Mouse (Mus musculus) cerebral cortex, adult 2 months (tissue): ENCODE data around the gene Adssl1.

Experiments
- WGBS: fragments of 180-500 bp; shearing (Covaris S2); methylation state at CpG from one replicate; pipeline ENCODE4 v1.1.7; 2018; 5-methylcytosine and 5-hydroxymethylcytosine counted together

Gene Adssl1

DNA sequence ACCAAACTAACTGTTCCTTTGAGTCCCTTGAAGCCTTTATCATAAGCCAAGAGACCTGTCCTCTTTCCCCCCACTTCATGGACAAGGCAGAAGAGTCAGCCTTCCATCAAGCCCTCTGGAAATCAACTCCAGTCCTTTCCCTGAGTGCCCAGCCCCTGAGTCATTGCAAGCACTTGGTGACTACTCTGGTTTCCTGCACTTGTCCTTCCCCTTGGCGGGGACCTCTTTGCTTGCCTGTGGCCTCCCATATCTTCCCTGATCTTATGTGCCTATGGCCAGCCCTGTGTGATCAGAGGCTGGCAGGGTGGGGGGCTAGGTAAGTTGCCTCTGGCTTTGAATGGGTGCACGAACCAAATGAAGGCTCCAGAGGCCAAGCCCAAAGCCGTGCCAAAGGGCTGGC, 2.1 kb downstream of the Adssl1 start:
- 90% methylated on average over 3 of the region's 3 CpGs for WGBS

DNA sequence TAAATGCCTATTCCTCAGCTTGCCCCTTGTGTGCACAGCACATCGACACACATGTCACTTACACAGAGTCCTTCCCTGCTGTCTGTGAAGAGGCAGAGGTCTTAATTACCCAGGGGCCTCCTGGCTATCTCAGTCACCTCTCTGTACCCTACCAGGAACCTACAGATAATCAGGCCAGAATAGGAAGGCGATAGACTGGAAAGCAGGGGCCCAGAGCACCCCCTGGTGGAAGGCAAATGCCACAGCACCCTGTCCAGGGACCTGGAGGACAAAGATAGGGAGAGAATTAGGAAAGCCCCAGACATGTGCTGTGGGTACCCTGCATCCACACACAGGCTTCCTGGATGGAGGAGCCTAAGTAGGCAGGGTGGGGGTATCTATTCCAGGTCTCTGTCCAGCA, 3.9 kb downstream of the Adssl1 start:
- 31% methylated on average over 2 of the region's 2 CpGs for WGBS

DNA sequence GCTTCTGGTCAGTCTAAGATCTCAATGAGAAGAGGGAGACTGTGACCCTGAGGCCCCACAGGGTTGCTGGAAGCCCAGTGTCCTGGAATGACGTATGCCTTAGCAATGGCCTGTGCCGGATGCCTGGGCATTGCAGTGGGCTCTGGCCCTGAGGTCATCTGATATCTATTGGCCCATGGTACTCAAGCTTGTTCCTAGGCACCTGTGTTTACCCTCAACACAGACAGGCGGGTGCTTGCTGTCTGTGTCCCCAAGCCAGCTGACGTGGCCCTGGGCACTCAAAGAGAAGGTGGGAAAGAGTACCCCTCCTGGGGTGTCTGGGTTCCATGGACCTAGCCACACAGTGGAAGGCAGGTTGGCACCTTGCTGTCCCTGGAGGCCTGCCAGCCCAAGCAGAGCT, 5.9 kb downstream of the Adssl1 start:
- 96% methylated on average over 4 of the region's 4 CpGs for WGBS

DNA sequence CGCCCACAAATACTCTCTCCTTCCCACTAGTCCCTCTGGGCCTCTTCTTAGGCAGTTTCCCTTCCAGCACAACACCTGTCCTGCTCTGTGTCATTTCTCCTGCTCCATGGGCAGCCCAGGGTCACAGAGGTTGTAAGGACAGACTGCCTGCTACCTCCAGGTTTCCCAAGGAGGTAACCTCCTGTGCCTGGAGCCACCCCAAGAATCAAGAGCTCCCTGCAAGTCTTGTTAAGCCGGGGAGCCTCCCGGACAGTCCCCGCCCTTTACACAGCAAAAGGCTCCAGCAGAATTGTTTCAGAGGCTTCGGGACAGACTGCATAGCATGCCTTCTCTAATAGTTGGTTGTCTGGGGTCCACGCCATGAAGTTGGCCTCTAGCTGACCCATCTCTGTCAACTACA, 6.6 kb downstream of the Adssl1 start:
- 85% methylated on average over 6 of the region's 6 CpGs for WGBS

DNA sequence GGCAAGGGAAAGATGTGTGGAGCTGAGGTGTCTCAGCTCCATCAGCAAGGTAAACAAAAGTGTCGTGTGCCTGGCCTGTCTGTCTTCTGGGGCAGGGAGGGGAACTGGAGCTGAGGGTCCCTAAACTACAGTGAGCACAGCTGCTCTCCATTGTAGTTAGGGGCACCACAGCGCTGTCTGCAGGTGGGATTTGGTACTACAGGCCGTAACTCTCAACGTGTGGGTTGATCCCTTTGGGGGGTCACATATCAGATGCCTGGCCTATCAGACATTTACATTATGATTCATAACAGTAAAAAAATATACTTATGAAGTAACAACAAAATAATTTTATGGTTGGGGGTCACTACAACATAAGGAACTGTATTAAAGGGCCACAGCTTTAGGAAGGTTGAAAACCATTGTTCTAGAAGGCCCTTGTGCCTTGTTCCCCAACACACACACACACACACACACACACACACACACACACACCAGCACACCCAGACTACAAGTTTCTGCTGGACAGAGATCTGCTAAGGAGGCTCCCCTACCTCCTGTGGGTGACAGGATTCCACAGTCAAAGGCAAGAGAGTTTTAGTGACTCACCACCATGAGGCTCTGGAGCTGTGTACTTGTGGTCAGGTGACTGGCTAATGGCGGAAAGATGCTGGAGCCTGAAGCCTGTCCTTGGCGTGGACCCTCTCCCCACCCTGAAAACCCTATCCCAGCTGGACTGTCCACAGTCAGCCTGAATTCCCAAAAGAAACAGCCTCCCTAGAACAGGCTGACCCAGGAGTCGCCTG, 7.4 kb downstream of the Adssl1 start:
- 75% methylated on average over 7 of the region's 7 CpGs for WGBS

DNA sequence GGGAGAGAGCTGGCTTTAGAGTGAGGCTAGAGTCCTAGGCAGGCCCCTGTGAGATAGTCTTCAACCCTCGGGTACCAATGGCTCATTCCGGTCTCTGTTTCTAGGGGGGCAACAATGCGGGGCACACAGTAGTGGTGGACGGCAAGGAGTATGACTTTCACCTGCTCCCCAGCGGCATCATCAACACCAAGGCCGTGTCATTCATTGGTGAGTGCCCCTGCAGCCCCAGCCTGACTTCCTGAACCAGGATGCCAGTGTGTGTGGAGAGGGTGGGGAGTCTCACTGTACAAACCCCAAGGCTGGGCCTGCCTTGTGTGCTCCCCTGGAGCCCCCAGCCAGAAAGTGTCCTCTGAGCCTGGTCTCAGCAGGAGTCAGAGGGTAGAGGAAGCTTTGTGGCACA, 8.4 kb downstream of the Adssl1 start:
- 83% methylated on average over 6 of the region's 6 CpGs for WGBS

DNA sequence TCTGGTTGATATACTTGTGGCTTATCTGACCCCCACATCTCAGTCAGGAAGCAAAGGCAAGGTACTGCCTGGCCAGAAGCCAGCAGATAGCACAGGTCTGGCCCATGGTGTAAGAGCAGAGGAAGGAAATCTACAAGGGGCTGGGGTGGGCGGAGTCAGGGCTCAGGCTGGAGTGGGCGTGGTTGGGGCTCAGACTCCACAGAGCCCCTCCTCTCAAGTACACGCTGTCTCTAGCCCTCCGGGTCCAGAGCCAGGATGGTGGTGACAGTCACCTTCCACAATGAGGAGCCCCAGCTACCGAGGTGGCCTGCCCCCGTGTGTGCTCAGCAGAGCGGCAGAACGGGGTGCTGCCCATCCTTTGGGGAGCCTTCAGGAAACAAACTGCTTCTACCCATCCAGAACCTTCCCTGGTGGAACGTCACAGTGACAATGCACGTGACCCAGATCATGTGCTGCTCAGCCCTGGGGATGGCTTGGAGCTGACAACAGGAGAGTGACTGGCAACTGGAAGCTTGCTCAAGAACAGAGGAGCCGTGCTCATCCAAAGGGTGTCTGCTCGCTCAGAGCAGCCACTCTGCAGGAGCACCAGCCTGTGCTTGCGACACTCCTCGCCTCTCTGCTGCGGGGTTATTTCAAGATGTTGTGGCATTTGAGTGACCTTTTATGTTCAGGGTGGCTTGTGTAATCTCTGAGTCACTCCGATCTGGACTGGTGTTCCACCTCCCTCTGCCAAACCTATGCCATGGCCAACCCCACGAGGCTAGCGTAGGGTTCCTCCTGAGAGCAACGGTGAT, 9.3 kb downstream of the Adssl1 start:
- 27% methylated on average over 19 of the region's 19 CpGs for WGBS

DNA sequence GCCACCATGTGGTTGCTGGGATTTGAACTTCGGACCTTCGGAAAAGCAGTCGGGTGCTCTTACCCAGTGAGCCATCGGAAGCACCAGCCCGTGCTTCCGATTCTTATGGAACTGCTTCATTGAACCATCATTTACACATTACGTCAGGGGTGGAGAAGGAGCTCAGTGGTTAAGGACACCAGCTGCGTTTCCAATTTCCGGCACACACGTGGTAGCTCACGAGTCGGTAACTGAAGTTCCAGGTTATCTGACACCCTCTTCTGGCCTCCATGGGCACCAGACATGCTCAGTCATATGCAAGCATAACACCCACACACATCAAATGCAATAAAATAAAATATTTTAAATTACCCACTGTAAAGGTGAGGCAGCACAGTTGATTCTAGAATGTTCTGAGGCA, 10.2 kb downstream of the Adssl1 start:
- WGBS: 96% methylated on average over 12 of the region's 12 CpGs

DNA sequence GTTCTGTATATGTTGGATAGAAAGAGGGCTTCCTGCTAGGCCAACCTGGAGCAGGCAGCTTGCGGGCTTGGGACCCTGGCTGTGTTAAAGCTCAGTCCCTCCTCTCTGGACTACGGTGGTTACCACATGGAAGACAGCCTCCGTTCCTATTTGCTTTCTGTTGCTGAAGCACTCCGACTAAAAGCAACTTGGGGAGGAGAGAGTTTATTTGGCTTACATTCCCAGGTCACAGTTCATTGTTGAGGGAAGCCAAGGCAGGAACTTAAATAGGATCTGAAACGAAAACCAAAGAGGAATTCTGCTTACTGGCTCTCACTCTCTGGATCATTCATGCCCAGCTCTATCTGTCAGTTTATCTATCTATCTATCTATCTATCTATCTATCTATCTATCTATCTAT, 11.0 kb downstream of the Adssl1 start:
- 81% methylated on average over 5 of the region's 5 CpGs for WGBS

DNA sequence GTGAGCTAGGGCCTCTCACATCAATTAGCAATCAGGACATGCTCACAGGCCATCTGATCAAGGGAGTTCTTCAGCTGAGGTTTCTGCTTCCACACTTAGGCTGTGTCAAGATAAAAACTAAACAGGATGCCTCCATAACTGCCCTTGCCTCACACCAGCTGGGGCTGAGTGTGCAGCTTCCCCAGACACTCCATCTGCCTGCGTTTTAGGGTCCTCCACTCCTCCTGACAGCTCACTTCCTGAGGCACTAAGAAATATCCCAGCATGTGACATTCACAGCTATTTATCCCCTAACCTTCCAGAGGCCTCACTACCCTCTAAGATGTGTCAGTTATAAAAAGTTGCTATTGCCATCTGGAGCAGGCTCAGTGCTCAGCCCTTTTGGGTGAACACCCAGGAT, 11.6 kb downstream of the Adssl1 start:
- WGBS: 66% methylated on average over 1 of the region's 1 CpGs

DNA sequence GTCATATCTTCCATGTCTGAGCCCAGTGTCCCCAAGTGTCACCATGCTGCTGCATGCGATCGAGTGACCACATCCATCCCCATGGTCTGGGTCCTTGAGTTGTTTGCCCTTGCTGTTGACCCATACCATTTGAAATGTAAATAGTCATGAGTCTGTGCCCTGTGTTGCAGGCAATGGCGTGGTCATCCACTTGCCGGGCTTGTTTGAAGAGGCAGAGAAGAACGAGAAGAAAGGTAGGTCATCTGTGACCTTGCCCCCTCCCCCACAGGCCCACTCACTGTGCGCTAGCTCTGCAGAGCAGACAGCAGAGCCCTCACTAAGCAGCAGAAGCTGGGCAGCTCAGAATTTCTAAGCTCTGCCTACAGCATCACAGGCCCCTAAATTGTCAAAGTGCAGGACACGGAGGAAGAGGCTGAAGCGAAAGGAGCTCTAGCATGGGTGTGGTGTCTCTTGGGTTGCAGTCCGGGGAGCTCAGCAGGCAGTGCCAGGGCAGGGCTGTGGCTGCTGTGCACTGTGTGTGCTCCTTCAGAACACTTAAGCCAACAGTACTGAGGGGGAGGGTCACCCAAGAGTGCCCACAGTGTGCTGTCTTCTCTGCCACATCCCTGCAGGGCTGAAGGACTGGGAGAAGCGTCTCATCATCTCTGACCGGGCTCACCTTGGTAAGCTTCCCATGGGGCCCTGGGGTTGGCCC, 12.4 kb downstream of the Adssl1 start:
- WGBS: 82% methylated on average over 11 of the region's 11 CpGs

DNA sequence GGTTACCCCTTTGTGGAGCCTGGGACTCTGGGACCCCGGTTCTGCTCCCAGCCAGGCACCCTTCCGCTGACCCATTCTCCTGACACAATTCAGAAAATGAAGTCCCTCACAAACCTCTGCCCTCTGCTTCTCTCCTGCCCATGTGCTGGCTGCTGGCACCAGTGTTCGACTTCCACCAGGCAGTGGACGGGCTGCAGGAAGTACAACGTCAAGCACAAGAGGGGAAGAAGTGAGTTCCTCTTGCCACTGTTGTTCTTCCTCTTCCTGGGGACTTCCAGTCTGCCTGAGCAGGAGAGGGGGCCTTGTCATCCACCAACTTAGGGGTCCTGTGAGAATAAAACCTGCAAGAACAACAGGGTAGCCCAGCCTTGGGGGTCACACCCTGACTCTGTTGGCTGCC, 13.1 kb downstream of the Adssl1 start:
- 85% methylated on average over 5 of the region's 5 CpGs for WGBS

DNA sequence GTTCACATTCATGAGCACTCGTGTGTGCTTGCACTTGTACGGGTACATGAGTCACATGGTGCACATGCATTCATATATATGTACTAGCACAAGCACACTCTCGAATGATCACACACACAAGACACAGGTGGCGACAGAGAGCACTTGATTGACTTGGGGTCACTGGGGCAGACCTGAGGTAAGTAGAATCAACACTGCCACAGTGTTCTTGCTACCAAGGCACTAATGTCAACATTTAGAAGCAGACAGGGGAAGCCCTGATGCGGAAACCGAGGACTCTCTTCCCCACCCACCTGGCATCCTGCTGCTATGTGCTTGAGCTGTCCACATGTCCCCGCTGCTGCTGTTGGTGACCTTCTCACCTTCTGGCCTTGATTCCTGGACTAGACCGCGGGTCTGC, 13.8 kb downstream of the Adssl1 start:
- WGBS: 82% methylated on average over 9 of the region's 9 CpGs

DNA sequence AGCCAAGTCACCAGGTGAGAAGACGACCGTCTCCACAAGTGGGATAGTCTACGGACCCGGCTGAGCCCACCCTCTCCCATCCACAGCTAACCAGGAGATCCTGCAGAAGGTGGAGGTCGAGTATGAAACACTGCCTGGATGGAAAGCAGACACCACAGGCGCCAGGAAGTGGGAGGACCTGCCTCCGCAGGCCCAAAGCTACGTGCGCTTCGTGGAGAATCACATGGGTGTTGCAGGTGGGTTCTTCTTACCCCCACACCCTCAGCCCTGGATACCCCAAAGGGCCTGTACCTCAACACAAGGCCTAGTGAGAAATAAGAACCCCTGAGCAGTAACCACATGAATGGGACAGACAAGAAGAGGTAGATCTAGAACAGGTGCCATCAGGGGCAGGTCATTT, 19.7 kb downstream of the Adssl1 start:
- 88% methylated on average over 10 of the region's 10 CpGs for WGBS

DNA sequence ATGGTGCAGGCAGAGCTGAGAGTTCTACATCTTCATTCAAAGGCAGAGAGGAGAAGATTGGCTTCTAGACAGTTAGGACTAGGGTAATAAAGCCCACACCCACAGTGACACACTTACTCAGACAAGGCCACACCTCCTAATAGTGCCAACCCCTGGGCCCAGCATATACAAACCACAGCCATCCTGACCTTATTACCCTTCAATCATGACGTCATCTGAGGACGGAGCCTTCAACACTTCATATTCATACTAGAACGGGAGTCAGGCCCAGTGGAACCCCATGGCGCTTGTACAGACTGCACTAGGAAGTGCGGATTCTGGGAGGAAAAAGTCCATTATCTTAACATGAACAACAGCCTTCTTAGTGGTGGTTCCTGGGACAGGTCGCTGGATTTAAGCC, 23.3 kb downstream of the Adssl1 start:
- WGBS: 94% methylated on average over 6 of the region's 6 CpGs

DNA sequence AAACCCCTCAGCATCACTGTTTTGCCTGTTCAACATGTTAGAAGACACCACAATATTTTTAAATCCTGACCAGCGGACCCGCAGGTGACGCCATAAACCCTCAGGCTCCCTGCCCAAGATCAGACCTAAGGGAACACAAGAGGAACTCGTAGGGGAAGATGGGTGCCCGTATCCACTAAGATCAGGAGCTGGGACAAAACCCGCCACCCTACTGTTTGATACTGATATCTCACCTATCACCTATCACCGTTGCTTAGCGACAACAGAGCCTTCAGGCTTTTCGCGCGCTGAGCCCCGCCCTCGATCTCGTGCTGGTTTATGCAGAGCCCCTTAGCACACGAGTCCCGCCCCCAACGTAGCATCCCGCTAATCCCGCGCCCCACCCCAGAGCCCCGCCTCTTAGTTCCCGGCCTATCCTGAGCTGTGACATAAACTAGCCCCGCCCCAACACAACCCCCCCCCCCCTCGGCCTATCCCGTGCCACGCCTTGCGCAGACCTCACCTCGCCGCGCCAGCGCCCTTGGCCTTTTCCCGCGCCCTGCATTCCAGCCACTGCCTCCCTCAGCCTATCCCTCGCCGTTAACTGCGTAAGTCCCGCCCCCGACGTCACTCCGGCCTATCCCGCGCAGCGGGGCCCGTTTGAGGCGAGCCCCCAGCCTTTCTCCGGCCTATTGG, 24.5 kb downstream of the Adssl1 start, which contains the start of gene Siva1:
Gene Siva1 (plus strand): TSS at position 500 of the 675 bp plus-strand sequence.
- WGBS: under 1% methylated on average over 46 of the region's 46 CpGs

DNA sequence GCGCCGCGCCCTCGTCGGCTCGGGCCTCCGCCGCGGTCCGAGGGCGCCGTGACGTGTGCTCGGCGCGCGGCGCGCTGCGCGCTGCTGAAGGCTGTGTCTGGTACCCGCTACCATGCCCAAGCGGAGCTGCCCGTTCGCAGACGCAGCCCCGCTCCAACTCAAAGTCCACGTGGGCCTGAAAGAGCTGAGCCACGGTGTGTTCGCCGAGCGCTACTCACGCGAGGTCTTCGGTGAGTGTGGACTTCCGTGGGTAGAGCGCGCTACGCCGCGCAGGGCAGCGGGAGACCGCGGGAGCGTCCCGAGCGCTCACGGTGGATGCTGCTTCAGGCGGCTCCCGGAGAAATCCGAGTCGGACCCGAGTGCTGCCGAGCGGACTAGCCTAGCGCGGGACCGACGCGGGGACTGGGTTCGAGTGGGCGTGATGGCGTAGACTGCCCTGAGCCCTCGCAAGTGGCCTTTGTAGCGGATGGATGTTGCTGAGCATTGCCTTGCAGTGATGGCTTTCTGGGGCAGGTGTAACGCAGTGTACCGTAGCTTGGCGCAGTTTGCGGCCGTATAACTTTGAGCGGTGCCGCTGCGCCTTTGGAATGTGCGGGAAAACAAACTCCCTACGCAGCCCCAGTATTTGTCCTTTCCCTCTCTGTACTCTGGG, 25.1 kb downstream of the Adssl1 start:
- under 1% methylated on average over 75 of the region's 75 CpGs for WGBS

DNA sequence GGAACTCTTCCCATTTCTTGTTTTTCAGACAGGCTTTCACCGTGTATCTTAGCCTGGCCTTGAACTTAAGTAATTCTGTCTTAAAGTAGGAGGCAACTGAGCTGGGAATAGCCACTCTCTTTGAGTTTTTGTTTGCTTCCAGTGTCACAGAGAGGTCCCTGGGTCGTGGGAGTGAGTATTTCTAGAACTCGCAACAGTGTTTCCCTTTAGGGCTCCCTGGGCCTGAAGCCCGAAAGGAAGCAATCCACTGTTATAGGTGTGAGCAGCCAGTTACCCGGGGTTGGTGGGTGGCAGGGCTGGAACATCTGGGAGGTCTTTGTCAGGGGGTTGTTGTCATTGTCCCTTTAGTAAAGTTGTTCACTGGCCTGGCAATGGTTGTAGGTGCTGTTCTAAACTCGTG, 26.3 kb downstream of the Adssl1 start:
- WGBS: 53% methylated on average over 6 of the region's 6 CpGs

DNA sequence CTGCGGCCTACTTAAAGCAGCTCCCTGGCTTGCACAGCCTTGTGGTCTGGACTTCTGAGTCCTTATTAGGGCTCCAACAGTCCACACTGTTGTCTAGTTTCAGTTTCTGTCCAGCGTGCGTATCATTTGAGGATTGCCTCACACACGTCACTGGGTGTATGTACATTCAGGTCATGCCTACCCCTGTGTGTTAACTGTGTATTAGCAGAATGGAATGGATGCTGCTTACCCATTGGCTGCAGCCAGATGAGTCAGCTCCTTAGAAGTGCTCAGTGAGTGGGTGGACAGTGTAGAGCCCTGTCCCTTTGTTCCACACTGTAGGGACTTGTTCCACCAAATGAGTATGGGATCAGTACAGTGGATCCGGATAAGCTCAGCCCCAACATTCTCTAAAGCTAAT, 28.2 kb downstream of the Adssl1 start:
- 74% methylated on average over 5 of the region's 5 CpGs for WGBS

DNA sequence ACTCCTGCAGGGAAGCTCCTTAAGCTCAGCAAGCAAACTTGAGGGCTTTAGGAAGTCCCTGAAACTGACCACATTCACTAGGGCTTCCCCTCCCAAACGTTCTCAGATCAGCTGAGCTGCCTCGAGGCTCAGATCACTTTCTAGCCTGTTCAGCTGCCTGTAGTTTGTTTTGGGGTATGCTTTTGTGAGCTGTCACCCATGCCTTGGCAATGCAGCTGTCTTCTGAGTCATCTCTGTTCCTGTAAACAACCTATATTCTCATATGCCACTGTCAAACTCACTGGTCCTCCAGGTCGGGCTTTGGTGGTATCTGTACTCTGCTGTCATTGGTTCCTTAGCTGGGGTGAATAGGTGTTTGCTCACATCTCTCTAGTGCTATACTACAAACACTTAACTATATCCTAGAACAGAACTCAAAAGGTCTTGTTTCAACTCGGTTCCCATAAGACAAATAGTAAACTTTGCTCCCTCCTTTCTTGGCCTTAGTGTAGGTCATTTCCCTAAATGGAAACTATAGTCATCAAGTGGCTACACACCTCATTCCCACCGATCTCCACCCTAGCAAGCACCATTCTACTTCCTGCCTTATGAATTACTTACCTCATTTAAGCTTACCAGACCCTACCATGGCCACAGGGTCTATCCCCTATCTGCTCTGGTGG, 32.1 kb downstream of the Adssl1 start:
- 56% methylated on average over 5 of the region's 5 CpGs for WGBS
